Mouse (Mus musculus) neural tube, embryonic 15.5 days (tissue): ENCODE data around the gene Pltp. TPM values are rescaled to one million over a fixed set of nuclear protein-coding genes. Genes with fewer than 3 reads are reported as not detected.
"Not testable (repeated sequence)": the region's sequence is repeated elsewhere in the genome, so short reads cannot be mapped to it uniquely, and the experiment has no call there.

ENCODE experiments used
- ATAC-seq: fragments of 200-750 bp; cut with Nextera tagmentation; 2 replicates; pipeline ENCODE4 v1.8.0; 2017; ENCODE audit warnings: mild to moderate bottlenecking, moderate TSS enrichment, moderate library complexity; ENCODE audit not compliant: low FRiP score
- H3K27ac ChIP-seq: fragments of 300-500 bp; sonication (generic); replicated peaks from 2 replicates; pipeline ENCODE4 v1.5.1; 2015; ENCODE audit warnings: mild to moderate bottlenecking, inconsistent platforms
- H3K27me3 ChIP-seq: fragments of 300-500 bp; sonication (generic); replicated peaks from 2 replicates; pipeline ENCODE4 v1.6.1; 2015; ENCODE audit warnings: inconsistent platforms
- H3K36me3 ChIP-seq: fragments of 300-500 bp; sonication (generic); 2 replicates; pipeline ENCODE4 v1.6.1; 2015; ENCODE audit warnings: inconsistent platforms
- H3K4me1 ChIP-seq: fragments of 300-500 bp; sonication (generic); 2 replicates; pipeline ENCODE4 v1.6.1; 2015; ENCODE audit warnings: inconsistent platforms
- H3K4me2 ChIP-seq: fragments of 300-500 bp; sonication (generic); 2 replicates; pipeline ENCODE4 v1.6.1; 2015; ENCODE audit warnings: inconsistent platforms, mild to moderate bottlenecking, moderate library complexity
- H3K4me3 ChIP-seq: fragments of 300-500 bp; sonication (generic); replicated peaks from 2 replicates; pipeline ENCODE4 v1.5.1; 2015; ENCODE audit warnings: mild to moderate bottlenecking, inconsistent platforms
- H3K9ac ChIP-seq: fragments of 300-500 bp; sonication (generic); replicated peaks from 2 replicates; pipeline ENCODE4 v1.6.1; 2015; ENCODE audit warnings: mild to moderate bottlenecking, inconsistent platforms
- H3K9me3 ChIP-seq: fragments of 300-500 bp; sonication (generic); replicated peaks from 2 replicates; pipeline ENCODE4 v1.6.1; 2016; ENCODE audit warnings: inconsistent platforms
- WGBS: fragments of 180-500 bp; shearing (Covaris S2); methylation state at CpG from one replicate; pipeline ENCODE4 v1.1.7; 2015; ENCODE audit warnings: mixed read lengths; 5-methylcytosine and 5-hydroxymethylcytosine counted together
- polyA plus RNA-seq: library from polyadenylated mRNA; unstranded; fragments of >200 nt; fragmentation: Nextera tagmentation; extraction: Ambion mirVana; gene quantifications from 2 replicates; pipeline ENCODE4 v1.2.1, GENCODE M21; 2015

Gene Pltp
- polyA plus RNA-seq, 1 experiment from 2014 or later: 117 TPM

GRCm38 (mm10) chr2:164861094-164861493 lies 3.6 kb upstream of the Pltp start:
- 78% methylated on average over 4 of the region's 4 CpGs for WGBS
- Histone ChIP-seq H3K4me3 (no peak overlapping the region), H3K9me3 (no peaks in the 10 kb centered on the region), H3K27me3 (peaks cover 39% of the 10 kb centered on the region), H3K36me3 (no peaks in the 10 kb centered on the region), H3K4me2 (no peak overlapping the region), H3K4me1 (peaks cover 24% of the 10 kb centered on the region), H3K9ac (no peak overlapping the region), H3K27ac (0 out of 2 replicates have a peak overlapping the region, but pooled peaks have one; percentile 77)
- ATAC-seq: no peak

GRCm38 (mm10) chr2:164859640-164860432 lies 2.3 kb upstream of the Pltp start:
- Histone ChIP-seq H3K27me3 (peaks cover 49% of the 10 kb centered on the region), H3K4me1 (peaks cover 28% of the 10 kb centered on the region), H3K27ac (no peak overlapping the region), H3K36me3 (no peaks in the 10 kb centered on the region), H3K4me3 (no peak overlapping the region), H3K4me2 (no peak overlapping the region), H3K9me3 (no peaks in the 10 kb centered on the region), H3K9ac (no peak overlapping the region)
- no peak for ATAC-seq
- WGBS: 65% methylated on average over 9 of the region's 9 CpGs

- Histone ChIP-seq H3K27me3 (peaks cover 51% of the 10 kb centered on the region), H3K4me2 (no peak overlapping the region), H3K27ac (no peak overlapping the region), H3K9me3 (no peaks in the 10 kb centered on the region), H3K4me1 (peaks cover 28% of the 10 kb centered on the region), H3K9ac (no peak overlapping the region), H3K4me3 (no peak overlapping the region), H3K36me3 (no peaks in the 10 kb centered on the region)
- 50% methylated on average over 2 of the region's 2 CpGs for WGBS
- ATAC-seq: no peak
Measured at GRCm38 (mm10) chr2:164859155-164859554, 1.6 kb upstream of the Pltp start.

GRCm38 (mm10) chr2:164857842-164858553 lies 487 bp upstream of the Pltp start:
- 3% methylated on average over 19 of the region's 19 CpGs for WGBS
- H3K9me3 ChIP-seq: no peaks in the 10 kb centered on the region
- H3K36me3 ChIP-seq: no peaks in the 10 kb centered on the region
- H3K4me3 ChIP-seq: peak overlapping the region; percentile 50
- ATAC-seq: no peak
- H3K4me1 ChIP-seq: peaks cover 28% of the 10 kb centered on the region
- H3K4me2 ChIP-seq: peak overlapping the region; percentile 96
- 0 out of 2 replicates have a peak overlapping the region, but pooled peaks have one; percentile 69 for H3K27ac ChIP-seq
- H3K9ac ChIP-seq: peak overlapping the region; percentile 50
- H3K27me3 ChIP-seq: peaks cover 51% of the 10 kb centered on the region

- Histone ChIP-seq H3K36me3 (no peaks in the 10 kb centered on the region), H3K9me3 (no peaks in the 10 kb centered on the region), H3K4me1 (peaks cover 26% of the 10 kb centered on the region), H3K4me3 (peak overlapping the region; percentile 50), H3K9ac (peak overlapping the region; percentile 50), H3K27me3 (peaks cover 51% of the 10 kb centered on the region), H3K4me2 (peak overlapping the region; percentile 96), H3K27ac (peak overlapping the region; percentile 69; the same call in 1 of the 2 replicates)
- ATAC-seq: peak; percentile 19; the same call in 1 of the 2 replicates
- 2% methylated on average over 42 of the region's 42 CpGs for WGBS
Measured at GRCm38 (mm10) chr2:164856309-164857100, 1.0 kb downstream of the Pltp start.

GRCm38 (mm10) chr2:164855572-164855971 lies 1.9 kb downstream of the Pltp start:
- Histone ChIP-seq H3K4me1 (peaks cover 26% of the 10 kb centered on the region), H3K4me3 (peak overlapping the region; percentile 50; the same call in 1 of the 2 replicates), H3K27me3 (peaks cover 47% of the 10 kb centered on the region), H3K4me2 (peak overlapping the region; percentile 96)
- not testable (repeated sequence) for H3K9me3 ChIP-seq, H3K27ac ChIP-seq, H3K36me3 ChIP-seq, H3K9ac ChIP-seq, ATAC-seq
- WGBS: 82% methylated on average over 5 of the region's 5 CpGs

- H3K4me1 ChIP-seq: no peaks in the 10 kb centered on the region
- H3K36me3 ChIP-seq: peaks cover 2% of the 10 kb centered on the region; the same call in 1 of the 2 replicates
- H3K9me3 ChIP-seq: no peaks in the 10 kb centered on the region
- no peak overlapping the region for H3K9ac ChIP-seq
- no peak overlapping the region for H3K27ac ChIP-seq
- ATAC-seq: no peak
- peaks cover 4% of the 10 kb centered on the region for H3K27me3 ChIP-seq
- 93% methylated on average over 8 of the region's 8 CpGs for WGBS
- no peak overlapping the region for H3K4me2 ChIP-seq
- no peak overlapping the region for H3K4me3 ChIP-seq
Measured at GRCm38 (mm10) chr2:164850061-164850460, 7.5 kb downstream of the Pltp start.

GRCm38 (mm10) chr2:164845782-164846181 lies 11.7 kb downstream of the Pltp start:
- Histone ChIP-seq H3K36me3 (peaks cover 2% of the 10 kb centered on the region; the same call in 1 of the 2 replicates), H3K9me3 (no peaks in the 10 kb centered on the region), H3K9ac (no peak overlapping the region), H3K4me2 (no peak overlapping the region), H3K27ac (no peak overlapping the region), H3K27me3 (no peaks in the 10 kb centered on the region), H3K4me3 (no peak overlapping the region), H3K4me1 (no peaks in the 10 kb centered on the region)
- no peak for ATAC-seq
- WGBS: 64% methylated on average over 3 of the region's 3 CpGs

GRCm38 (mm10) chr2:164835164-164835563 lies 22.3 kb downstream of the Pltp start:
- H3K36me3 ChIP-seq: peaks cover 14% of the 10 kb centered on the region
- H3K9me3 ChIP-seq: no peaks in the 10 kb centered on the region
- no peak overlapping the region for H3K9ac ChIP-seq
- H3K27ac ChIP-seq: no peak overlapping the region
- peak overlapping the region; percentile 93 for H3K4me2 ChIP-seq
- peaks cover 26% of the 10 kb centered on the region for H3K4me1 ChIP-seq
- no peak for ATAC-seq
- no peaks in the 10 kb centered on the region for H3K27me3 ChIP-seq
- H3K4me3 ChIP-seq: no peak overlapping the region
- 98% methylated on average over 4 of the region's 4 CpGs for WGBS

GRCm38 (mm10) chr2:164834531-164834930 lies 23.0 kb downstream of the Pltp start:
- Histone ChIP-seq H3K4me1 (peaks cover 26% of the 10 kb centered on the region), H3K27ac (peak overlapping the region; percentile 85; the same call in 1 of the 2 replicates), H3K4me2 (peak overlapping the region; percentile 93), H3K9ac (peak overlapping the region; percentile 78; the same call in 1 of the 2 replicates), H3K36me3 (peaks cover 8% of the 10 kb centered on the region), H3K4me3 (peak overlapping the region; percentile 78), H3K27me3 (no peaks in the 10 kb centered on the region), H3K9me3 (no peaks in the 10 kb centered on the region)
- ATAC-seq: no peak
- 44% methylated on average over 8 of the region's 8 CpGs for WGBS

GRCm38 (mm10) chr2:164833314-164833959 lies 24.1 kb downstream of the Pltp start, which contains the start of gene Neurl2:
Gene Neurl2 (minus strand): TSS chr2:164833456.
- under 1% methylated on average over 31 of the region's 31 CpGs for WGBS
- H3K9ac ChIP-seq: peak within 1 kb of the TSS; percentile 78
- peaks cover 11% of the 10 kb centered on the region for H3K36me3 ChIP-seq
- H3K4me1 ChIP-seq: peaks cover 26% of the 10 kb centered on the region
- H3K27ac ChIP-seq: peak within 1 kb of the TSS; percentile 85
- ATAC-seq: peak; percentile 79
- H3K27me3 ChIP-seq: no peaks in the 10 kb centered on the region
- H3K4me2 ChIP-seq: peak within 1 kb of the TSS; percentile 93
- H3K4me3 ChIP-seq: peak within 1 kb of the TSS; percentile 78
- no peaks in the 10 kb centered on the region for H3K9me3 ChIP-seq
